Mouse (Mus musculus) cerebellum, postnatal 10 days (tissue): ENCODE results near the gene Rab11b.
A peak's percentile ranks its signal among the peaks of the same experiment; 100 is the strongest.
"Not testable (repeated sequence)": the region's sequence is repeated elsewhere in the genome, so short reads cannot be mapped to it uniquely, and the experiment has no call there.

ENCODE experiments used
- DNase-seq, 2 experiments: peaks; one replicate each; pipeline ENCODE4 v3.0.0; 2021; ENCODE audit warnings: mixed read lengths in 2 of 2

The Rab11b gene

GRCm38 (mm10) chr17:33766389-33766788 lies 6.1 kb upstream of the Rab11b start:
- DNase-seq = no peak

- DNase-seq = peak; percentile 95 to 96
Measured at GRCm38 (mm10) chr17:33759767-33760254, 519 bp downstream of the Rab11b start.

DNA sequence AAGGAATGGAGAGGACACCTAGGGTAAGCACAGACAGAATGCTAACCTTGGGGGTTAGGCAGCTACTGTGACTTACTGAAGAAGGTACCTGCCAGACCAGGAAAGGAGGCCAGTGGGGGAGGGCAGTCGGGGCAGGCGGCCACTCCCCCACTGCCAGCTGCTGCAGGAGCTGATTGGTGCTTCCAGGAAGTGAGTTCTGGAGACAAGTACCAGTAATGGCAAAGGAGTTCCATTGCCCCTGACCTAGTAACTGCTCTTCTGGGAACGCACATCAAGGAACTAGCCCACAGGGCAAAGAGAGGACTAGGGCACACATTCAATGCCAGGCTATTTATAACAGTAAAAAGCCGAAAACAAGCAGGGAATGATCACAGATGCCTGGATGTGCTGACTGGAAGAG lies 3.1 kb downstream of the Rab11b start:
- DNase-seq = peak; percentile 27 to 42

- peak; percentile 26 to 30 for DNase-seq
Measured at GRCm38 (mm10) chr17:33756108-33756790, 4.1 kb downstream of the Rab11b start.

- peak; percentile 23 to 26 for DNase-seq
Measured at GRCm38 (mm10) chr17:33755418-33756107, 4.8 kb downstream of the Rab11b start.

DNA sequence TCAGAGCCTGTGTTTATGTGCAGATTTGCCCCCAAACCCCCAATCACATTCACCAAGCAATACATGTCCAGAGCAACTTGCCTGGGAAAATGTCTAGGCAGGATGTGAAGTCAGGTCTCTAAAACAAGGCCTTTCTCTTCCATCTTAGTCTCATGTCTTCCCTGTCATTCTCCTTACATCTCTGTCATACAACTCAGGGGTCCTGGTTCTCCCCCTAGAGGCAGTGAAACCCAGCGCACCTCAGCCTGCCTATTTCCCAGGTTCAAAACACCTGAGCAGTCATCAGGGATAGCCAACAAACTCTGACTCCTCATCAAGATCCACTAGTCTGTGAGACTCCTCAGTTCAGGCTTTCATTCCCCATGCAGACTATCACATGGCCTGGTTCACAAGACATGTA lies 5.7 kb downstream of the Rab11b start:
- DNase-seq = peak in 1 of 2 experiments; percentile 19

- DNase-seq = no peak
Measured at GRCm38 (mm10) chr17:33752297-33752696, 8.0 kb downstream of the Rab11b start.

GRCm38 (mm10) chr17:33751181-33751580 lies 9.1 kb downstream of the Rab11b start:
- DNase-seq = no peak

DNA sequence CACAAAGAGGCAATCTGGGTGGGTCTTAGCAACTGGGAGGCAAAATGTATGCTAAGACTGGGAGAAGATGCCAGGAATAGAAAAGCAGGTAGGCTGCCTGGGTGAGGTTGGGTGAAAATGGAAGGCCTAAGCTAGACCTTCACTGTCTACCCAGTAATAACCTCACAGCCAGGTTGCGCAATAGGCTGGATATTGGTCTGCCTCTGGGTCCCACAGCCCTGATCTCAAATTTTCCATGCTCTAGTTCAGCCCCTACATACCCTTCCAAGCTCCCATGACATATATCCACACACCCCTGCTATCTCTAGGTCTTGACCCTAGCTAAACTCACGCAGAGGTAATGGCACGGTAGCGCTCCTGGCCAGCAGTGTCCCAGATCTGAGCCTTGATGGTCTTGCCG lies 10.9 kb downstream of the Rab11b start:
- no peak for DNase-seq

DNA sequence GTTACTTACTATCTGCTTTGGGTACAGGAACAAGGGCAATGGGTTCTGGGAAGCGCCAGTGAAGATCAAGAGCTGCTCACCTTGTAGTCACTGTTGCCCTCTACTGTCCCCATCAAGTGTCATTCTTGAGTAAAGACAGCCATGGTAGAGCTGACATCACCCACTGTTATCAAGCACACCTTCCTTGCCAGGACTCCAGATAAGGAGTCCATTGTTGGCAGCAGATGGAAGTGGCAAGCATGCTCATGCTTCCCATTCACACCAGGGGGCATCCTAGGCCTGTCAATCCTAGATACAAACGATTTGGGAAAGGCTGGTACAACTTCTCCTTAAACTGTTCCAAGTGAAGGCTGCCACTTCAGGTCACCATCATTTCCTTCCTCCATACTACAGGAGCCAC lies 14.3 kb downstream of the Rab11b start:
- DNase-seq = peak; percentile 26 to 38

GRCm38 (mm10) chr17:33744686-33745384 lies 15.5 kb downstream of the Rab11b start:
- no peak for DNase-seq

GRCm38 (mm10) chr17:33742420-33742819 lies 17.9 kb downstream of the Rab11b start:
- no peak for DNase-seq

GRCm38 (mm10) chr17:33733526-33733925 lies 26.8 kb downstream of the Rab11b start:
- not testable (repeated sequence) for DNase-seq

- not testable (repeated sequence) for DNase-seq
Measured at GRCm38 (mm10) chr17:33732556-33733083, 27.7 kb downstream of the Rab11b start.

DNA sequence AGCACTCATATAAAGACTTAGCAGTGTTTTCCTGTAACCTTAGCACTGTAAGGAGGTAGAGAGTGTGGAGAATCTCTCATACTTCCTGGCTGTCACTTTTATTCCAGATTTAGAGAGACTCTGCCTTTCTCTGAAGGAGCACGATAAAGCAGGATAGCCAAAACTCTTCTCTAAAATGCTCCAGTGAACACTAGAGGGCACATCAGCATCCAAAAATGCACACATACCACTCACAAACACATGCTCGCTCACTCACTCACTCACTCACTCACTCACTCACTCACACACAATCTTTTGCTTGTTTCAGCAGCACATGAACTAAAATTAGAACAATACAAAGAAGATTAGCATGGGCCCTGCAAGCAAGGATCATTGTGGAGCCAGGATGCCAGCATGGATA lies 31.1 kb downstream of the Rab11b start:
- no peak for DNase-seq

DNA sequence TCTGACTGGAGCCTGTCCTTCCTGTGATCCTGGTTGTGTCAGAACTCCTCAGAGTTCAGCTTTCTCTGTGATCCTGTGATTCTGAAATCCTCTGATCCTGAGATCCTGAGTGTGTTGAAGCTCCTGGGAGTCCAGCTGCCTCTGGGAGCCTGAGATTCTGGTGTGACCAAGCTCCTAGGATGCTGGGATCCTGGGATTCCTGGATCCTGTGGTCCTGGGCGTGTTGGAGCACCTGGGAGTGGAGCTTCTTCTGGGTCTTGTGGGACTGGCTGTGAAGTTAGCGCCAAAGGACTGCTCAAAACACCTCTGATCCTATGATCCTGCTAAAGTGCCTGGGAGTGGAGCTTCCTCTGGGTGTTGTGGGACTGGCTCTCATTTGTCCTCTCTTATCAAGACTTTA lies 31.9 kb downstream of the Rab11b start:
- DNase-seq = no peak

DNA sequence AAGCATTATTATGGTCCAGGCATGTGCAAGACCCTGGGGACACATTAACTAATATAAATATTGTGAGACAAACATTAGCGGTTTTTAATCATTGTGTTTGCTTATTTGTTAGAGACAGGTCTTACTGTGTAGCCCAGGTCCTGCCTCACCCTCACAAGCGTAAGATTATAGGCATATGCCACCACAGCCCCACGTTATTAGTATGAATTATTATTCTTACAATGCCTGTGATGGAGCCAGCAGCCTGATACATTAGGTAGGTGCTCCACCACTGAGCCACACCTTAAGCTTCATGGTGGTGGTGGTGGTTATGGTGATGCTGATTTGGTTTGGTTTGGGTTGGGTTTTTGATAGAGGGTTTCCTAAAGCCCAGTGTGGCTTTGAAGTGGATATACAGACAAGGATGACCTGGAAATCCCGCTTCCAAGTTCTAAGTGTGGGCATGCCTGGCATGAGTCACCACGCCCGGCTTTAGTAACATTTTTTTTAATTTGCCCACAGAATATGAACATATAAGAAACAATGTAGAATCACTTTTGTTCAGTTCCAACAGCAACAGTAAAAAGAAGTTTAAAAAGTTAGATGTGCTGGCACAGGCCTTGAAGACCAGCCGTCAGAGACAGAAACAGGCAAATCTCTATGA lies 40.5 kb downstream of the Rab11b start:
- DNase-seq = no peak

DNA sequence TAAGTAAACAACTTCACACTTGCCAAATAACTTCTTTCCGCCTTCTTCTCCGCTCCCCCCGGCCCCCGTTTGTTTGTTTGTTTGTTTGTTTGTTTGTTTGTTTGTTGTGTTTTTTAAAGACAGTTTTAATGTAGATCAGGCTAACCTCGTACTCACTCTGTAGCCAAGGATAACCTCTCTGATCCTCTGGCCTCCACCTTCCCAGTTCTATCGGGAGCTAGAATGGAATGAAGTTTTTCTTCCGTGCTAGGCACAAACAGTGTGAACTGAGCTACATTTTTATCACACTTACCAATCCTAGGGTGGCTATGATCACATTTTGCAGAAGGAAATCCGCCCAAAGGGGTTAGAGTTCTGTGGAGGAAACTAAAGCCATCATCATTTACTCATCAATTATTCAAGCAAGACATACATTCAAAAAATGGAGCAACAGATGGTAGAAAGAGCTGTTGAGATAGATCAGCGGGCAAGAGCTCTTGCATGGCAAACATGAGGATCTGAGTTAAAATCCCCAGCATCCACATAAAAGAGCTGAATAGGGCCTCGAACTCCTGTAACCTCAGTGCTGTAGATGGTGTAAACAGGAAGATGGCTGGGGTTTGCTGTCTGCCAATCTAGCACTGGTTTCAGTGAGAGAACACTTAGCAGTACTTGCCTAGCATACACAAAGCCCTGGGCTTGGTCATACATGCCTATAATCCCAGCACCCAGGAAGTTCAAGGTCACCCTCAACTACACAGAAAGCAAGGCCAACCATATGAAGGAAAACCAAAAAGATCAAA lies 41.2 kb downstream of the Rab11b start:
- no peak for DNase-seq

DNA sequence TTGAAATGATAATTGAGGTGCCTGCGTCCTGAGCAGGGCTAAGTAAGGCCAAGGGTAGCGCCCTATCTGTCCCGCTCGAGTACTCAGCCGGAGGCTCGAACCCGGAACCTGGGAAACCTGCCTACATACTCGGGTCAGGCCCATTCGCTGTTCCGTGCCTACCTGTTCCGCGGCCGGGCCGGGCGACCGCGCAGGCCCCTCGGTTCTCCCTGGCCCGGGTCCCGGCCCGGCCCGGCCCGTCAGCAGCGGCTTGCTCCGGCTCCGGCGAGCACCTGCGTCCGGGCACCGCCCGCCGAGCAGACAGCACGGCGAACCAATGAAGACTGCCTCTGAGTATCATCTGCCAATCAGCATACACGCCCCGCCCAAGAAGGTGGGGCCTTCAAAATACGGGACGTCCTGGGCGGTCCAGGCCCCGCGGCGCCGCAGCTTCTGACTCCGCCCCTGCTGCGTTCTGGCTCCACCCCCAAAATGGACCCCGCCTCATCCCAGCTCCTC lies 41.9 kb downstream of the Rab11b start, which contains the start of gene March2:
Gene March2, minus strand, starts transcription at position 287 of the 498 bp plus-strand sequence.
- peak; percentile 97 to 98 for DNase-seq

DNA sequence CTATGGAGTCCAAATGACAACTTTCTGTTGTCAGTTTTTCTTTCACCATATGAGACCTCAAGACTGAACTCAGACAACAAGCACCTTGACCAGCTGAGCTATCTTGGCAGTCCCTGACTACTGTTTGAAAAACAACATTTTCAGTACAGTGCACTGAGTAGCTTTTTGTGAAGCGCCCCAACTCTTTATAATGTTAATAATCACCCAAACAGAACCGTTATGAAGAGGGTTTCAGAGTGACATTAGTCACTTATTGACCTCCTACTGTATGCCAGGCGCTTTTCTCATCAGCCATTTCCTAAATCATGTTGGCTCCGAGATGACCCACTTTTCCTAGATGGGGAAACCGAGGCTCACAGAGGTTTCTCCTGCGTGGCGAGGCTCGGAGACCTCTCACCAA lies 42.3 kb downstream of the Rab11b start:
- DNase-seq = no peak

DNA sequence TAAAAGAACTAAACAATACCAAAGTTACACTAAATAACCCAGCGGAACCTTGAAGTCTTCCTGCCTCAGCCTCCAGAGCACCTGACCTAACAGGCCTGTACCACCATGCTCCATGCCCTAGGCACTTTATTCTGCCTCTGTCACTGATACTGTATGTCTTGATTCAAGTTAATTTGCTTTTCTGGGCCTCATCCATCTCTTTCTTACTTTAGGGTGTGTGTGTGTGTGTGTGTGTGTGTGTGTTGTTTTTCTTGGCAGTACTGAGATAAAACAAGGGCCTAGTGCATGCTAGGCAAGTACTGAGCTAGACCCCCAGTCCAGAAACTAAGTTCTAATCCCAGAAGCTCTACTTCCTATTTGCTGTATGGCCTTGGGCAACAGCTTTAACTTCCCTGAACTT lies 43.1 kb downstream of the Rab11b start:
- no peak for DNase-seq

- DNase-seq = no peak
Measured at GRCm38 (mm10) chr17:33714779-33715178, 45.6 kb downstream of the Rab11b start.
